Mouse (Mus musculus) frontal cortex, postnatal 10 days (tissue): Measurements from ENCODE around the gene Ackr1.
"Not testable (repeated sequence)": the region's sequence is repeated elsewhere in the genome, so short reads cannot be mapped to it uniquely, and the experiment has no call there.

Experiments used
- DNase-seq, 2 experiments: peaks; one replicate each; pipeline ENCODE4 v3.0.0; 2022; ENCODE audit warnings: low spot score in 2 of 2, mixed read lengths in 1 of 2

Gene Ackr1

DNA sequence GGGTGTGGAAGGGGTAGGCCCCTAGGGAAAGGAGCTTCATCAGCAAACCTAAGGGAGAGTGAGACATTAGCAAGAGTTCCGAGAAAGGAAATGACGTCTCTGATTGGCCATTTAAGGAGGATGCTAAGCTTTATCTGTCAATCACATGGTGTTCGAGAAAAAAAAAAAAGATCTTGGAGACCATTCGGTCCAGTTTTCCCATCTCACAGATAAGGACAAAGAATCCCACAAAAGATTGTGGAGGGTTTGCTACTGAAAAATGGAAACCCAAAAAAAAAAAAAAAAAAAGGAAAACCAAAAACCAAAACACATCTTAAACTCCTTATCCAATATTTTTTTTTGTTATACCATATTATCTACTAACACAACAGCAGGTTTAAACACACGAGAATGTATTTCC, 15.6 kb upstream of the Ackr1 start:
- no peak for DNase-seq

DNA sequence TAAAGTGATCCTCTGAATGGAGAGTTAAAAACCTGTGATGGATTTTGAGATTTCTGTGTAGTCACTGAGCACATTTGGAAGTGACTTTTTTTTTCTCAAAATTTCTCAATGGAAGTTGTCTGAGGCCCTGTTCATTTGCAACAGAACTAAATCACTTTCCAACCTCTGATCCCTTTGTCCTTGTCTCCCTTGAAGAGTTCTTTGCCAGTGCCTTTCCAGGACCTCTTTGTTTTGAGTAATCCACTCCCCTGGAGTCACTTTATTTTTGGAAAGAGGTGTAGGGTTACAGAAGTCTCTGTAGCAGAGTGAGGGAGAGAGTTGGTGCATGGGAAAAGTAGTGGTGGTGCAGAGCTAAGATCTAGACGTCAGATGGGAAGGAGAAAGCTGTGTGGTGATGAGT, 15.0 kb upstream of the Ackr1 start:
- no peak for DNase-seq

DNA sequence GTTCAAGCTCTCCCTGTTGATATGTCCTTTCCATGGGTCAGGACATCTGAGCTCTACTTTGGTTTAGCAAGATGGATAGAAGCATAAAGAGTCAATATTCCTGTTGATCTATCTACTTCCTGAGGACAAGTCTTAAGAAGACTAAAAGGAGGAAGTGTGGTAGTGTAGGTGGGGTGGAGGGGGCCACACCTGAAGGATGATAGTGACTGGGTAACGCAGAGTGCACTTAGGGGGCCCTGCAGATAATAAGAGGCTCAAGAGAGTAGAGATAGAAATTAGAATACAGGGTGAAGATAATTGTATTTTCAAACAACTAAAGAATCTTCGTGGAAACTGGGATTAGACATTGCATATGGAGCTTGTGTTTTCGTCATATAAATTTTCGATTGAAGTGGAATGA, 11.6 kb upstream of the Ackr1 start:
- no peak for DNase-seq

DNA sequence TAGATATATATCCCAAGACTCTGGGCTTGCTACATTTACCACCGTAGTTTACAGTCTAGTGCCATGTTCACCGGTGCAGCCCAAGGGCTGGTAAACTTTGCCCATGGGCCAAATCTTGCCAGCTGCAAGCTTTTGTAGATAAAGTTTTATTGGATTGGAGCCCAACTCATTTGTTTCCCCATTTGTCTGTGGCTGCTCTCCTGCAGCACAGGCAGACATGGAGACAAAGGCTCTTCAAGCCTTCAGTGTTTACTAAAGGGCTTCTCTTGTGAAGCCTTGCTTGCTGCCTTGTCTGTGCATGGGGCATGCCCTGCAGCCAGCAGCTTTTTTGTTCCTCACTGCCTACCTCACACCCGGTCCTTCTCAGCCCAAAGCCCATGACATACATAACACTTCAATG, 10.4 kb upstream of the Ackr1 start:
- no peak for DNase-seq

DNA sequence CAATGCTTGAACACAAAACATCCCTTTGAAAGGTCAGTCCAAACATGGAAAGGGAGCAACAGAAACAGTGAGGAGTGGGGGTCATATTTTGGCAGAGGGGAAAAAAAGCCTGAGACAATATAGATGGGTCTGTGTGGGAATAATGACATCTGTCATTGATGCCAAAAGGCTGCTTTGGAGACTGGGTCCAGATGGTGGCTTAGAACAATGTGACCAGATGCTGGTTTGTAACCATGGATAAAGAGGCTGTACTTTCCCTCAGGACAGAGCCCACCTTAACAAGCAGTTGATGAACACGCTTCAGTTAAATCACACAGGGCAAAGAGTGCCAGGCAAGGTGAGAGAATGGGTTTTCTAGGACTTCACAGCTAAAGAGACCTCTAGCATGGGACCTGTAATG, 8.9 kb upstream of the Ackr1 start:
- no peak for DNase-seq

DNA sequence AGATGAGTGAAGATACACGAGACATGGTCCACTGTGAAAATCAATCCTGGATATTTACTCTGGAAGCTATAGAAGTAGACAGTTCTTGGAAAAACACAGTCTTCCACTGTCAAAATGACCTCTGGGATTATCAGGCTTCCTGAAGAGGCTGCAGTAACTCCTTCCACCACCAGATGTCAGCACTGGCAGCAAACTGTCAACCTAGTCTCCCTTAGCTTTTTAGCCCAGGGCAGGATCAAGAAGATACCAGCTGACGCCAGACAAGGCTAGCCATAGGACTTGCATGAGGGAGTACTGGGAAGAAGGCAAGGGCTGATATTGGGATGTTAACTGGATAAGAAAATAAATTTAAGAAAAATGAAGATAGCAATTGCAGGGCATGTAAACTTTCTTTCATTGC, 6.0 kb upstream of the Ackr1 start:
- DNase-seq: peak in 1 of 2 experiments; percentile 62

DNA sequence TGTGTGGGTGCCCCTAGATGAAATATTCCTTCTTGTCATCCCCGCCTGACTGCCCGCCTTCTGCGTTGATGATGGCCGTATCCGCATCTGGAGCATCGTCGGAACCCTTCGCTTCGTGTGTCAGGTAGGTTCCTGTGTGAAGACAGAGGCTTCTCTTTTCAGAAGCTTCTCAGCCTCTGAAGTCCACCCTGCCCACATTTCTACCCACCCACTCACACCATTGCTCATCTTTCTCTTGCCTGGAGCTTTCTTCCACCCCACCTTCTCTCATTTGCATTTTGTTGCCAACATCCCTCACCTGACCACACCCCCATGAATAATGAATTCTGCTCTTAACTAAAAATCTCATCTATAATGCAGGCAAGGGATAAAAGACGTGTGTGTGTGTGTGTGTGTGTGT, 3.5 kb upstream of the Ackr1 start:
- no peak for DNase-seq

DNA sequence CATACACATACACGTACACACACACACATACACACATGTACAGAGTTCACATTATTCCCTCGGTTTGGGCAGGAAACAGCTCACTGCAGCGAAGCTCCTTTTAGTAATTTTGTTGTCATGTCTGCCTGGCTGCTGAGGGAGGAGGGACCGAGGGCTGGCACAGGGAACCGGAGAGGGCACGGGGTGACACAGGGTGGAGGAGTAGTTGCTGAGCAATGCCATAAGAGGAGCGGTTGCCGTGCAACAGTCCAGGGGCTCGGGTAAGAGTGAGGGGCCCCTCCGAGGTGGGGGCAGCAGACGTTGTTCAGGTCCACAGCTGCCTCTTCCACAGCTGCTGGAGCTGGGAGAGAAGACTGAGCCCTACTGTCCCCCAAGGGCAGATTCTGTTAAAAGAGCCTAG, 2.4 kb upstream of the Ackr1 start:
- DNase-seq: no peak

DNA sequence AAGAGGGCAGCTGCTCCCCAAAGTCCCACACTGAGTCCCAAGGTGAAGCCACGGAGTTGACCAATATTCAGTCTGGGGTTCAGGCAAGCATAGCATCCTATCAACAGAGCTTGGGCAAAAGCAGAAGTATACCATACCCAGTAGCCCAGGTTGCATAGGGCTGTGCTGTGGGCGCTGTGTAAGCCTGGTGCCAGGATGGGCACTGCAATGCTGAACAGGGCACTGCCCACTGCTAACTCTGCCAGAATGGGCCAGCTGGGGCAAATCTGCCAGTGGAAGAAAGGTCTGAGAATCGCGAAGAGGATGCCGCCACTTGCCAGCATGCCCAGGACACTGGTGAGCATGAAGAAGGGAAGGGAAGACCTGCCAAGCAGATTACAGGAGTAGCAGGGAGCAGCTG, 1.1 kb downstream of the Ackr1 start:
- DNase-seq: no peak

DNA sequence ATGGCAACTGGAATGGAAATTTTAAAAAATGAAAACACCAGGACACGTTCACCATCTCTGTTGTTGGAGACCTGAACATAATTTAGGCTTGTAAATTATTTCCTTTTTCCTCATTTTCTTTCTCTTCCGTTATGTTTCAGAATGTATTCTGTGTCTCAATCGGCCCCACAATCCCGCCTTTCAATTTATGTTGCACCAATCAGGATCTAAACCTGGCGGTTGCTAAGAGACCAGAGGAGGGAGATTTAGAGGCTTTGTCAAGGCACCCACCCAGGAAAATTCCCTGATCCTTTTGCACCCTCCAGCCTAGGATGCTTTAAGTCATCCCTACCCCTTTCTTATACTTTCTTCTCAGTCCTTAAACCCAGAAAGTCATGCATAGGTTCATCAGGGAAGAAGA, 3.8 kb downstream of the Ackr1 start:
- DNase-seq: no peak

DNA sequence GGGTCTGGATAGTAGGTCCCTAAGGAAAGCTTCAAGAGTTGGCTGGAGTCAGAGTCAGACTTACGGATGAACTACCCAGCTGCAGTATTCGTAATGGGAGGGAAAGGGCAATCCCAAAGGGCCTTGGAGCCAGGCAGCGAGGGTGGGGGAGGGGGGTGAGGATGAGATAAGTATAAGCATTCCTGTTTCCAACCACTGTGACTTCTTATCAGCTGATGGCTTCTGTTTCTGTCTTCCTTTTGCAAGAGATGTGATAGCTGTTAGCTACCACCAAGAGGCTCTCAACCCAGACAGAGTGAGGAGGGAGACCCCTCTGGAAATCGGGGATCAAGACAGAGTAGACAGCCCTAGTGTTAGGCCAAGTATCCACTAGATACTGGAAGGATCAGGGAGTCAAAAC, 4.4 kb downstream of the Ackr1 start:
- DNase-seq: no peak

DNA sequence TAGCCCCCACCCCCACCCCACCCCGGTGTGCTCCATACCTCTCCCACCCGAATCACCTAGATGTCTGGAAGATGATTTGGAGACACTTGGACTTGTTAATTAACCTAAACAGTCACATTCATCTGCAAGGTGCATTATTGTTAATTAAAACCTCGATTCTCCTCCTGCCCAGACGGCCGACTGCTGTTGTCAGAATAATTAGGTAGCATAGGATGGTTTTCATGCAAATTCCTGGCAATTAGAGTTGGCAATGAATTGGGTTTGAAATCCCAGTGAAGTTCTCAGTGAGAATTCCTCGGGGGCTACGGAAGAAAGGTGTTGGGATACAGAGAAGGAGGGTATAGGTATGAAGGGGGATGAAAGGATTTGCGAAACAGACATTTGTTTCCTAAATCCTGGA, 5.1 kb downstream of the Ackr1 start:
- no peak for DNase-seq

DNA sequence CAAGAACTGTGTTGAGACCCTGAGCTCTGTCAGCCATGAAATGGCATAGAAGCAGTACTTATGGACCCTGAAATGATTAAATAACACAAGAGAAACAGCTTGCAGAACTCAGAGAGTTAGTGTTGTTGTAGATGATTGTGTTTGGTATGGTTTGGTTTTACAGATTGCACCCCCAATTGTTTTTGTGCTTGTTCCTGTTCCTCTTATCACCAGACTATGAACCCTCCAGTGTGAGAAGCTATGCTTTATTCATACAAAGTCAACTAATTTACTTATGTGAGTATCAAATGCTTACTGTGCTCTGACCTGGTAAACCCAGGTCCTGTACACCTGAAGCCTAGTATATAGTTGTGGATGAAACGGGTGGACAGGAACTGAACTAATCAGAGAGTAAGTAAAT, 7.0 kb downstream of the Ackr1 start:
- no peak for DNase-seq

DNA sequence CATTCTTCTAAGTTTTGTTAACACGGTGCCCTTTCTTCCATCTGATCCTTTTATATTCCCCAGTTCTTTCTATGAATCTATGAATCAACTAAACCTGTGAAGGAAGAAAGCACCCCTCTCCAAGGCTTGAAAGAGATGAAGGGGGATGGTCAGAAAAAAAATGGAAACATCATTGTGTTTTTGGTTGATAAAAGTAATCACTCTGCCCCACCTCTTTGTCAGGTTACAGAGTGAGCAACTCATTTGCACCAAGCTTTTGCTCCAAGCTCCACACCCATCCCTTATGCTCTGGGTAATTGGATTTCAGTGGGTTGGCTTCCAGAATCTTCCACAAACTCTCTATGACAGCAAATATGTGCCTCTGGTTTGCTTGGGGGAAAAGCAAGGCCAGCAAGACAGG, 8.2 kb downstream of the Ackr1 start:
- no peak for DNase-seq

DNA sequence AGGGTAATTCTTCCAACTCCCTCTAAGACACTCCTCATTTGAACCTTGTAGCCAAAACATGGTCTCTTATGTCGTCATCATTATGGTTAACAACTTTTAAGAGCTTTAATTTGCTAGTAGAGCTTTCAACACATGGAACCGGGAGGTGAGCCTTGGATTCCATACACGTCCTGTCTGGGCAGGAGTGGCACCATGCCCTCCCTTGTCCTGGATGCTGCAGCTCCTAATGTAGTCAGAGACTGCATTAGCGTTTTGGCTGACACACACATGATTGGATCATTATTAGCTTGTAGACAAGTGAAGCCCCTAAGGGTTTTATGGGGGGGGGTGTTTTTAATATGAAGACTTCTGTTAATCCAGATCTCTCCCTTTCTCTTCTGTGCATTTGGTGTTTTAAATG, 8.6 kb downstream of the Ackr1 start:
- DNase-seq: no peak

DNA sequence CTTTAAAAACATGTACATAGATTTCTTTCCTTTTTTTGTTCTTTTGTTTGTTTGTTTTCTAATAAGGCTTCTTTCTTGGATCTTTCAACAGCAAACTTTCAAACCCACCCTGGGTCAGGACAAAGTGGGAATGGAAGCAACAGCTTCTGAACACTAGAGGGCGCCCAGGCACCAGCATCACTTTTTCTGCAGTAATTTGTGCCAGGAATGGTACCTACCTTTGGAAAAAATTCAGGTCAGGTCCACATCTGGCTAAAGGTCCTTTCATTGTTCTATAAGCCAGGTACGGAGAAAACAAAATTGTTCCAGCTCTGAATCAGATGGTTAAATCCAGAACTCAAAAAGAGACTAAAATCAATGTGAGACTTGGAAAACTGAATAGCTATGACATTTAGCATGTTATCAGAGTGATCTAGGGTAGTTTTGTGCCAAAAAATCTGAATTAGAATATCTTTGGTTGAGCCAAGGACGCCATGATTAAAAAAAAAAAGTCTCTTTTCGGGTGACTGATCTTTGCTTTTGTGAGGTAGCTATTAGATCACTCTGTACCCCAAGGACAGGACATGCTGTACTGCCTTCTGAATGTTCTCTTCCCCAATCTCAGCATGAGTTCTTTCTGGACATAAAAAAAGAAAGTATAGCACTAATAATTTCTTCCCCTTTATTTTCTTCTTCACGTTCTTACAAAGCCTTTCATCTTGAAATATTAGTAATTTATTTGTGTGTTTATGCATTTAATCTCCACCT, 9.5 kb downstream of the Ackr1 start:
- DNase-seq: no peak

DNA sequence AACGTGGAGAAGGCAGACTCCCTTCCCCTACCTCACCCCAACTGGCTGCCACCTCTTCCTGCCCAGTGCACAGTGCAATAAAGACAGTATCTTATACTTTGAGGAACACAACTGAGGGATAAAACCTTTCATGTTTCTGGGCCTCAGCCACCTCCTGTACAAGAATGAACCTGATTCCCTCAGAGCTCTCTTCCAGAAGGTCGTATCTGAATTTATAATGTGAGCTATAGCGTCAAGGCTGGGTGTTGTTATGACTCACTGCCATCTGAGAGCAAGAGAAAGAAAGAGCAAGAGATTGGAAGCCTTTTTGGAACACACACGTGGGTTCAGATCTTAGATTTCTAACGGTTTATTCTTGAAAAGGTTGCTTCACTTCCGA, 11.3 kb downstream of the Ackr1 start:
- DNase-seq: no peak

DNA sequence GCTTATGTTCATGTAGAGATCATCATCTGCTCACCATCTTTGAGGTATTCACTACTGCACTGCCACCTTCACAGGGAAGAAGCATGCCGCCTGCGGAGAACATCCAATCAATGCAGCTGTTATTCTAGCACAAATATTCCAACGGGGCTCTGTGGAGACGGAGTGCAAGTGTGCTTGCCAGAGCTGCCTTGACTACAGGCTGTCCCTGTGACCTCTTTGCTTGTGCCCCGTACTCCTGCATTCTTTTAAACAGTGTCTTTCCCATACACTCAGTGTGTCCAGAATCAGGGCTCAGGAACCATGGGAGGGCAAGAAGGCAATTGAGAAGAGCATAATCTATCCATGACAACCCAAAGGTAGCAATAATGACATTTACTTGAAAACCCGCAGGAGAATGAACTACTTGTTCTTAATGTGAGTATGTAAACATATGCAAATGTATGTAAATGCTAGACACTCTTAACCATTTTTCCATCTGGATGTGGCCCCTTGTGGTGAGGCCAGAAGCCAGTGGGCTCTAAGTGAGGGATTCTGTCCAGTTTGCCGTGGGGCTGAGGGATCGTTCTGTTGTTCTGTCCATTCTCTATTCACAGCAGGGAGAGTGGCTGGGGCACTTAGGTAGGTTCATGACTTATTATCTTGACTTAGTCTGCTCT, 11.8 kb downstream of the Ackr1 start:
- DNase-seq: no peak

DNA sequence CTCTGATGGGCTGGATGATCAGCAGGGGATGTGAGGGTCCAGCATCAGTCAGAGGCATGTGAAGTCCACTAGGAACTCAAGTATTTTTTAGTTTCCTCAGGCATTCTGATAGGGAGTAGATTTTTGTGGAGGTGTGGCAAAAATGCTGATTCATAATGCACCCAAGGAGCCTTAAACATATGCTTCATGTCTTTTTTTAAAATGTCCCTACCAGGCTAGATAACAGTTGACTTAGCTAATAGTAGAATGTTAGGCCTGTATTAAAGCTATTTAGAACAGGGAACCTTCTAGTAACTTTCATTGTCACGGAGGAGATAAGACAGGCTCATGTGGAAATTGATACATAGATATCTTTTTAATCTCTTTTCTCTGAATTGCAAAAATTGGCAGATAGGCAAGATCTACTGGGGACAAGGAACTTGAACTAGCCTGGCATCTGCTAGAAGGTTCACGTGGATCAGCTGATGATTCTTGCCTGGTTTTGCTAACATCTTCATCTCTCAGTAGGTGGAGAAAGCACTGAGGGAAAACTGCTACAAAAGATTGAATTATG, 15.5 kb downstream of the Ackr1 start:
- no peak for DNase-seq

DNA sequence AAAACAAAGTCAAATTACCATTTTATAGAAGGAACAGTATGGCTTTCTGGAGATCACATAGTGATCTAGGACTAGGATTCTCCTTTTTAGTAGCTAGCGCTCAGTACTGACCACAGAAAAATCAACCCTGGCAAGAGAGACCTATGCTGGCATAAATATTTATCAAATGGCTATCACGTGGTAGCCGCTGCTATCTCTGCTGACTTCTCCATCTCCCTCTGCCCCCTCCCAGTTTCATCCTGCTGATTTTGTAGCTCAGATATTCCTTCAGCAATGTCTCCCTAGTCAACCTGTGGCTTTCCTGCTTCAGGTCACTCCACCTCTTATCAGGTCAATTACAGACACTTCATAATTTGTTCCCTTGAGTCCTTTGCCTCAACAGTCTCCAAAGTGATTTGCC, 17.8 kb downstream of the Ackr1 start:
- DNase-seq: no peak

DNA sequence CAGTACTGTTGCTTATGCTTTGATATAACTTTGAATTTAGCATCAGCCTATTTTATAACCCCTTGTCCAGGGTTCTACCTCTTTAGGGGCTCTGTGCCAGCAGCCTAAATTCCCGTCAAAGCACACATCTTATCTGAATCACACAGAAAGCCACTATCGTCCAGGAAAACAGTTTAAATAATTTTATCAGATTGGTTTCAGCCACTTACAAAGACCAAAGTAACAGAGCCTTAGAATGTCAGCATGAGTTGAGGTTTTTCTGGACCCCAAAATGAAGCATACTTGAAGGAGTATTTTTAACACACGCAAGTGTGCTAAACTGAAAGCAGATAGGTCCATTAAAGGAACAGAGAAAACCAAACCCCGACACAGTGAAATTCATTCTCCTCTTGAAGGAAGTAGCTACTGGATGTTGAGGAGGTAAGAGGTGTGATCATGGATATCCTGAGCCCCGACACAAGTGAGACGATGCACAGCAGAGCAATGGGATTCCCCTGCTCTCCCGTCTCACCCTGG, 20.0 kb downstream of the Ackr1 start:
- DNase-seq: not testable (repeated sequence)

DNA sequence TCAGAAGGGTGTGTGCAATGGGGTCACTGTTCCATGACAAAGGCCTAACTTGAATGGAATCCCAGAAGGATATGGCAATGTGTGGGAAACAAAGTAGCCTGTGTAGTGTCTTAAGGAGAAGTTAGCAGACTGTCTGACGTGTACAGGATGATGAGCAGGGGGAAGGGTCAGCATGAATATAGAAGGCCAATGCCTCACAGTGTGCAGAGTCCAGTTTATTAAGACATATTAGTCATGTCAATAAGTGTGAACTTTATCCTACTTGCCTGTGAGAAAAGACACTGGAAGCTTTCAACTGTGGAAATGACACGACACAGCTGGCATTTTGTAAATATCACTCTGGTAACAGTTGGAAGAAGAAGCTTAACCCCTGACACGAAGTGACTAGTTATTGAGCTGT, 30.8 kb downstream of the Ackr1 start:
- DNase-seq: not testable (repeated sequence)
